Mouse (Mus musculus) embryonic facial prominence, embryonic 13.5 days (tissue): ENCODE results near the gene Orc3. TPM values are rescaled to one million over a fixed set of nuclear protein-coding genes. Genes with fewer than 3 reads are reported as not detected.

Experiments
- ATAC-seq: fragments of 200-750 bp; cut with Nextera tagmentation; 2 replicates; pipeline ENCODE4 v1.8.0; 2017; ENCODE audit warnings: low read depth; ENCODE audit not compliant: insufficient number of reproducible peaks, insufficient read depth, low FRiP score, low TSS enrichment
- H3K27ac ChIP-seq: fragments of 300-500 bp; sonication (generic); 2 replicates; pipeline ENCODE4 v1.5.1; 2015; ENCODE audit warnings: moderate library complexity, mild to moderate bottlenecking, inconsistent platforms
- H3K27me3 ChIP-seq: fragments of 300-500 bp; sonication (generic); 2 replicates; pipeline ENCODE4 v1.6.1; 2015; ENCODE audit warnings: mild to moderate bottlenecking, inconsistent platforms
- H3K36me3 ChIP-seq: fragments of 300-500 bp; sonication (generic); 2 replicates; pipeline ENCODE4 v1.6.1; 2015; ENCODE audit warnings: mild to moderate bottlenecking, inconsistent platforms
- H3K4me1 ChIP-seq: fragments of 300-500 bp; sonication (generic); 2 replicates; pipeline ENCODE4 v1.6.1; 2015; ENCODE audit warnings: inconsistent platforms
- H3K4me2 ChIP-seq: fragments of 300-500 bp; sonication (generic); 2 replicates; pipeline ENCODE4 v1.6.1; 2015; ENCODE audit warnings: moderate library complexity, mild to moderate bottlenecking, inconsistent platforms
- H3K4me3 ChIP-seq: fragments of 300-500 bp; sonication (generic); 2 replicates; pipeline ENCODE4 v1.5.1; 2015; ENCODE audit warnings: mild to moderate bottlenecking, inconsistent platforms
- H3K9ac ChIP-seq: fragments of 300-500 bp; sonication (generic); 2 replicates; pipeline ENCODE4 v1.6.1; 2015; ENCODE audit warnings: mild to moderate bottlenecking, inconsistent platforms
- H3K9me3 ChIP-seq: fragments of 300-500 bp; sonication (generic); 2 replicates; pipeline ENCODE4 v1.6.1; 2016; ENCODE audit warnings: inconsistent platforms
- WGBS: fragments of 180-500 bp; shearing (Covaris S2); methylation state at CpG from one replicate; pipeline ENCODE4 v1.1.7; 2015; ENCODE audit warnings: mixed read lengths; 5-methylcytosine and 5-hydroxymethylcytosine counted together
- polyA plus RNA-seq: library from polyadenylated mRNA; unstranded; fragments of >200 nt; fragmentation: Nextera tagmentation; extraction: Ambion mirVana; gene quantifications from 2 replicates; pipeline ENCODE4 v1.2.1, GENCODE M21; 2015

The Orc3 gene
- polyA plus RNA-seq, result 91.3 and 102 TPM in 2 replicates

DNA sequence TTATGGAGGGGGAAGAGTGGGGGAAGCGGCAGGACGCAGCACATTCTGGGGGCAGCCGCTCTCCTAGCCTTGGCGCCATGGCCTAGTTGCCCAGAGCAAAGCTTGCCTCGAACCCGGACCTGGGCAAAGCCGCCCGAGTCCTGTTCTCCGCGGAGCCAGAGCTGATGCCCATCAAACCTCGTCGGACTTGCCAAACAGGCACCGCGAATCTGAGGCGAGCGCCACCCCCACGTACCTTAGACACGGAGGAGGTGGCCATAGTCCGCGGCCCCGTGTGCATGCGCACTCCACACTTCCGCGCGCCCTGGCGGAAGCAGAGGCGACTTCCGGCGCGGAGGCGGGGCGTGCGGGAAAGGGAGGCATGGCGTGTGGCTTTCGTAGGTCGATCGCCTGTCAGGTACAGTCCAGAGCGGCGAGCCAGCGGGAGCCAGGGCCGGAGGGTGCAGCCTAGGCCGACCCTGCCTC is at the start of gene Orc3, which contains the start of gene Rars2:
Gene Orc3, minus strand, starts transcription at position 315 of the 465 bp plus-strand sequence.
Gene Rars2, plus strand, starts transcription at position 328 of the 465 bp plus-strand sequence.
- H3K9ac ChIP-seq, result peak within 1 kb of the TSS; percentile 89
- peak; percentile 98 for ATAC-seq
- H3K9me3 ChIP-seq, result no peaks in the 10 kb centered on the region
- H3K36me3 ChIP-seq, result peaks cover 7% of the 10 kb centered on the region
- H3K27me3 ChIP-seq, result no peaks in the 10 kb centered on the region
- WGBS, result under 1% methylated on average over 42 of the region's 42 CpGs
- peak within 1 kb of the TSS; percentile 94 for H3K27ac ChIP-seq
- peak within 1 kb of the TSS; percentile 72 for H3K4me2 ChIP-seq
- H3K4me1 ChIP-seq, result peaks cover 23% of the 10 kb centered on the region
- H3K4me3 ChIP-seq, result peak within 1 kb of the TSS; percentile 84

DNA sequence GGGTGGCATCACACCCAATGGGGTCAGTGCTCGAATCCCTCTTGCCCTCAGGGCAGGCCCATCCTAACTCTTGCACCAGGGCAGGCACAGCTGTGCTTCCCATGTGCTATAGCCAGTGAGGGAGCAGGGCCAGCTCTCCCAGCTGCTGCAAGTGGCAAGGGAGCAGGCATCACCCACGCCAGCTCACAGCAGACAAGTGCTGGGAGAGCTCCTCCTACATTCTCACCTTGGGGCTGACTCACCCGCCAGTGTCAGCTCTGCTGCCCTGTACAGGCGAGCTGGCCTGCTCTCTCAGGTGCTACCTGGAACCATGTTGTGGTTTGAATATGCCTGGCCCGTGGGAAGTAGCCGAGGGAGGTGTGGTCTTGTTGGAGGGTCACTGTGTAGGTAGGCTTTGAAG is 47.2 kb upstream of the Orc3 start:
- Histone ChIP-seq H3K27me3 (no peaks in the 10 kb centered on the region), H3K4me3 (no peak overlapping the region), H3K9ac (no peak overlapping the region), H3K4me1 (no peaks in the 10 kb centered on the region), H3K27ac (no peak overlapping the region), H3K9me3 (no peaks in the 10 kb centered on the region), H3K36me3 (peaks cover 88% of the 10 kb centered on the region), H3K4me2 (no peak overlapping the region)
- ATAC-seq, result no peak
- 91% methylated on average over 6 of the region's 6 CpGs for WGBS

DNA sequence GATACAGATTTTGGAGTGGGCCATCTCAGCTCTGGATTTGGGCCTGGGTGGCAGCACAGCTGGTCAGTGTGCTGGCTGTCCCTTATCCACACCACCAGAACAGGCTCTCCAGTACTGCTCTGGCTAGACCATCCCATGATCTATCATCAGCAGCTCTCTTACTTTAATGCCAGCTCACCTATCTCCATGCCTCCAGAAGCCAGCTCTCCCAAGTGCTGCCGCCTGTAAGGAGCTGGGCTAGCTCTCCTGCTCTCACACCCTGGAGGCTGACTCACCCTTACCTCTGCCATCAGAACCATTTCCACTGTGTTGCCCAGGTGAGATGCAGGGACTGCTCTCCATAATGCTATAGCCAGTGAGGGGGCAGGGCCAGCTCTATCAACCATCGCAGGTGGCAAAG is 46.8 kb upstream of the Orc3 start:
- no peak overlapping the region for H3K4me2 ChIP-seq
- no peaks in the 10 kb centered on the region for H3K9me3 ChIP-seq
- H3K4me3 ChIP-seq, result no peak overlapping the region
- no peak for ATAC-seq
- no peak overlapping the region for H3K27ac ChIP-seq
- peaks cover 88% of the 10 kb centered on the region for H3K36me3 ChIP-seq
- WGBS, result 94% methylated on average over 2 of the region's 2 CpGs
- no peaks in the 10 kb centered on the region for H3K27me3 ChIP-seq
- no peak overlapping the region for H3K9ac ChIP-seq
- no peaks in the 10 kb centered on the region for H3K4me1 ChIP-seq

DNA sequence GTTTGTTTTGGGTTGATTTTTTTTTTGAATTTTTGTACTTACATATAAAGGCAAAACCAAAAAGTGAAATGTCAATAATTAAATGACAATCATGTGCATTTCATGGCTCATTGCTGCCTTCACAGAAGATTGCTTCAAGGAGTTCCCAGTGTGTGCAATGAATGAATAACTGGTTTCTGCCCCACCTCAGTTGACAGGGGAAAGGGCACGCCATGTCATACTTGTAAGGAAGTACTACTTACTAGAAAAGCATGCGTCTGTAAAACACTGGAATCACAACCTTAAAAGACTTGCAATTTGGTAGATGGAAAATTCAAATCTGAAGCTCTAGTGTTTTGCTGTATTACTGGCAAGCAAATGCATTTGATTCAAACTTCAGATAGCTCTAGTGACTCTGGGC is 44.3 kb upstream of the Orc3 start:
- H3K27ac ChIP-seq, result no peak overlapping the region
- no peaks in the 10 kb centered on the region for H3K27me3 ChIP-seq
- H3K36me3 ChIP-seq, result peaks cover 88% of the 10 kb centered on the region
- no peak overlapping the region for H3K4me3 ChIP-seq
- H3K9me3 ChIP-seq, result no peaks in the 10 kb centered on the region
- H3K4me2 ChIP-seq, result no peak overlapping the region
- no peak overlapping the region for H3K9ac ChIP-seq
- 79% methylated on average over 2 of the region's 2 CpGs for WGBS
- H3K4me1 ChIP-seq, result no peaks in the 10 kb centered on the region
- no peak for ATAC-seq

DNA sequence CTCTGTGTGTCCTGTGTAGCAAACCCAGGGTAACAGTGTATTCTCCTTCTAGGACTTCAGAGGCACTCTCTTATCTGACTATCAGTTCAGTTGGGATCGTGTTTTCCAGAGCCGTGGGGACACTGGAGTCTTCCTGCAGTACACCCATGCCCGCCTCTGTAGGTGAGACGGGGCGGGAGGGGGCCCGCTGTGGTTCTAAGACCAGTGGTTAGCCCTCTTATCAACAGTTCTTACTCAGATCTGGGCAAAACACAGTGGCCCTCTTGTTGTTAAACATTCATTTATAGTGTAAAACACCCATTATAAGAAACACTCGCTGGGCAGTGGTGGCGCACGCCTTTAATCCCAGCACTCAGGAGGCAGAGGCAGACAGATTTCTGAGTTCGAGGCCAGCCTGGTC is 41.4 kb upstream of the Orc3 start:
- Histone ChIP-seq H3K27me3 (no peaks in the 10 kb centered on the region), H3K4me3 (no peak overlapping the region), H3K4me2 (no peak overlapping the region), H3K27ac (no peak overlapping the region), H3K4me1 (no peaks in the 10 kb centered on the region), H3K9ac (no peak overlapping the region), H3K9me3 (no peaks in the 10 kb centered on the region), H3K36me3 (peaks cover 81% of the 10 kb centered on the region)
- WGBS, result 95% methylated on average over 10 of the region's 10 CpGs
- ATAC-seq, result no peak

DNA sequence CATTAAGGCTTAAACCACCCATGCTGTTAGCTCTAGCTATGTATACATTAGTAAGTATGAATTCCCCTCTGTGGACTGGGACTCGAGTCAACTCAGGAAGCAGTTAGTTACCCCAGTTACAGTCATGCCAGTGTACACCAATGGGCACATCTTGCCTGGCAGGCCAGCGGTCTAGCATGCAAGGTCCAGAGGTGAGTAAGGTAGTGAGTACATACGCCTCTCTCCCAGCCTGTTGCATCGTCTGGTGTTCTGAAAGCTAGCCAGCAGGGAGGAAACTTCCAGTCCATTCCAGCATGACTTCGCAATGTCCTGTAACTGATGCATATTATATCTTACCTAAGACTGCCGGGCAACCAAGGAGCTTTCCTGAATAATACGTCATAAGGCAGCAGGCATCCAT is 38.4 kb upstream of the Orc3 start:
- Histone ChIP-seq H3K4me1 (no peaks in the 10 kb centered on the region), H3K27ac (no peak overlapping the region), H3K9ac (no peak overlapping the region), H3K4me2 (no peak overlapping the region), H3K36me3 (peaks cover 60% of the 10 kb centered on the region), H3K27me3 (no peaks in the 10 kb centered on the region), H3K4me3 (no peak overlapping the region), H3K9me3 (no peaks in the 10 kb centered on the region)
- WGBS, result 91% methylated on average over 7 of the region's 7 CpGs
- no peak for ATAC-seq

DNA sequence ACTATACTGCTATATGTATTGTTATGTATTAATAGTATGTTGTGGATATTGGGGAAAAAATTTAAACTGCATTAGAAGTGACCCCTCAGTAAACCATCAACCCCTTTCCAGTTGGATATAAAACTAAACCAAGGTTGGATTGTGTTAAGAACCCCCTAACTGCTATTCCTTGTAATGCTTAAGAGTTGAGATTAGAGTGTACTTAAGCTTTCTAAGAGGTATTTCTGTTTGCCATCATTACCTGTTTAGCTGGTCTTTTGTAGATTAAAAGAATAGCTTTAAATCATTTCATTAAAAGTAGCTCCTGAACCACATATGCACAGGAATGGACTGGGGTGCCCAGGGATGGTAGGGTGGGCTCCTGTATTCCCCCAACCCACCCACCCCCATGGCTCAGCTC is 30.0 kb upstream of the Orc3 start:
- Histone ChIP-seq H3K4me1 (no peaks in the 10 kb centered on the region; the same call in 1 of the 2 replicates), H3K27me3 (no peaks in the 10 kb centered on the region), H3K9me3 (no peaks in the 10 kb centered on the region), H3K27ac (no peak overlapping the region), H3K4me3 (no peak overlapping the region), H3K9ac (no peak overlapping the region), H3K4me2 (no peak overlapping the region), H3K36me3 (peaks cover 59% of the 10 kb centered on the region)
- ATAC-seq, result no peak

DNA sequence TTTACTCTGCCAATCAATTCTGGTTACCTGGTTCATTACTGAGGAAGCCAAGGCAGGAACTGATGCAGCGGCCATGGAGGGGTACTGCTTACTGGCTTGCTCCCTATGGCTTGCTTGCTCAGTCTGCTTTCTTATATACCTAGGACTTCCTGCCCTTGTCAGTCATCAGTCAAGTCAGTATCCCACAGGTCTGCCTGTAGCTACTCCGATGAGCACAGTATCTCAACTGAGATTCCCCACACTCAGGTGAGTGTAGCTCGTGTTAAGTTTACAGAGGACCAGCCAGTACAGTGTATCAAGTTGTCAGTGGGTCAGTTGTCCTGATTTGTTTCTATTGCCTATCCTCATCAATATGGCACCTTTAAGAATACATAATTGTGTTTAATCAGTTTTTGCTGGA is 26.0 kb upstream of the Orc3 start:
- Histone ChIP-seq H3K27ac (no peak overlapping the region), H3K4me1 (no peaks in the 10 kb centered on the region; the same call in 1 of the 2 replicates), H3K4me2 (no peak overlapping the region), H3K36me3 (peaks cover 40% of the 10 kb centered on the region), H3K4me3 (no peak overlapping the region), H3K9me3 (no peaks in the 10 kb centered on the region), H3K27me3 (no peaks in the 10 kb centered on the region), H3K9ac (no peak overlapping the region)
- 98% methylated on average over 3 of the region's 3 CpGs for WGBS
- no peak for ATAC-seq

DNA sequence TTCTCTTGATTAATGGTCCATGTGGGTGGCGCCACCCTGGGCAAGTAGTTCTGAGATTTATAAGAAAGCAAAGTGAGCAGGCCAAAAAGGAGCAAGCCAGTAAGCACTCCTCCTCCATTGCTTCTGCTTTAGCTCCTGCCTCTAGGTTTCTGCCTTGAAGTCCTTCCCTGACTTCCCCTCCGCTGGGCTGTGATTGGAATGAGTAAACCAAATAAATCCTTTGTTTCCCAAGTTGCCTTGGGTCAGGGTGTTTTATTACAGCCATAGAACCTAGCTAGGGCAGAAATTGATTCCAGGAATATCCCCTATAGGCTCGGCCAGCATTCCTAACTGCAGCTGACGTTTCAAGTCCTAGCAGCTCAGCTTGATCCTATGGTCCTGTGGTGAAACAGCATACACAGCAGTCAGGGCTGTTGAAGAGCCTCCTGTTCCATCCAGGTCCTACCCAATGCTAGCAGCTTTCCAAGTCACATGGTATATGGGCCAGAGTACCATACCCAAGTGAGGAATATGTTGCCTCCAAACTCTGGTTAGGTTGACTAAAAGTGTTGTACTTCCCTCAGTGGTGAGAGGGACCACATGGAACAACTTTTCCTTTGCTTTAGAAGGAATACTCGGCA is 25.1 kb upstream of the Orc3 start:
- no peak overlapping the region; the same call in 1 of the 2 replicates for H3K27ac ChIP-seq

DNA sequence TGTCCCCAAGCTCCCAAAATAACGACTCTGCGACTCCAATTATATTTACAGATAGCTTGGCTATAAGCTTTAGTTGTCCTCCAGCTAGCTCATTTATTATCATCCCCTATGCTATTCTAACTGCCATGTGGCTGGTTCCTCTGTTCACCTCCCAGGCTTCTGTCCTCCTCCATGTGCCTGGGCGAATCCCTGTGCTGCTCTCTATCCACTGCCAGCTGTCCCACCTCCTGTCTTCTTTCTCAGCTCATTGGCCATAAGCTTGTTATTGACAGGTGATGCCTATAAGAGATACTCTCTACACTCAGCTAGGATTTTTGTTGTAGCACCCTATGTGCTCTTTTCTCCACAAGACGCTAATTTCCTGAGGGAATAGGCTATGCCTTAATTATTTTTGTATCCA is 23.1 kb upstream of the Orc3 start:
- H3K27me3 ChIP-seq, result no peaks in the 10 kb centered on the region
- no peaks in the 10 kb centered on the region for H3K9me3 ChIP-seq
- H3K4me1 ChIP-seq, result no peaks in the 10 kb centered on the region; the same call in 1 of the 2 replicates
- H3K9ac ChIP-seq, result no peak overlapping the region
- H3K36me3 ChIP-seq, result peaks cover 51% of the 10 kb centered on the region
- H3K4me3 ChIP-seq, result no peak overlapping the region
- ATAC-seq, result no peak
- WGBS, result 89% methylated on average over 4 of the region's 4 CpGs
- no peak overlapping the region for H3K27ac ChIP-seq
- H3K4me2 ChIP-seq, result no peak overlapping the region

More for the DNA sequence above, 25.1 kb upstream of the Orc3 start:
- no peak for ATAC-seq
- 47% methylated on average over 5 of the region's 5 CpGs for WGBS
- Histone ChIP-seq H3K27me3 (no peaks in the 10 kb centered on the region), H3K4me1 (no peaks in the 10 kb centered on the region; the same call in 1 of the 2 replicates), H3K36me3 (peaks cover 45% of the 10 kb centered on the region), H3K4me2 (no peak overlapping the region), H3K9me3 (no peaks in the 10 kb centered on the region), H3K4me3 (no peak overlapping the region), H3K9ac (no peak overlapping the region)

DNA sequence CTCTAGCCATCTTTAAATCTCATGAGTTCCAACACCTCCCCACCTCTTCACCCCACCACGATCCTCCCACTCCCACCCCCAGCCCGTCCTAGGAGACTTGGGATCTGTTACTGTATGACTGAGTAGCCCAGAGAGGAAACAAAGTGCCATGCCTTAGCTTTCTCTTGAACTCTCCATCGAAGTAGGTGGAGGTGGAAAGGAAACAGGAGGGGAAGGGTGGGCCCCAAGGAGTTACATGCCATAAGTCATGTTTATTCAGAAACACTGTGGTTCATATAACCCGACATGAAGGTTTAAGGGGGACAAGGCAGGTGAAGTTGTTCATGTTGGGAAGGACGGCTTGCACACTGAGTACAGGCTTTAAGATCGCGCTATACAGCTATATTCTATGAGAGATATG is 22.6 kb upstream of the Orc3 start:
- no peak for ATAC-seq
- Histone ChIP-seq H3K9ac (no peak overlapping the region), H3K27ac (no peak overlapping the region), H3K4me3 (no peak overlapping the region), H3K27me3 (no peaks in the 10 kb centered on the region), H3K4me1 (no peaks in the 10 kb centered on the region; the same call in 1 of the 2 replicates), H3K36me3 (peaks cover 51% of the 10 kb centered on the region), H3K9me3 (no peaks in the 10 kb centered on the region), H3K4me2 (no peak overlapping the region)
- WGBS, result 94% methylated on average over 7 of the region's 7 CpGs

DNA sequence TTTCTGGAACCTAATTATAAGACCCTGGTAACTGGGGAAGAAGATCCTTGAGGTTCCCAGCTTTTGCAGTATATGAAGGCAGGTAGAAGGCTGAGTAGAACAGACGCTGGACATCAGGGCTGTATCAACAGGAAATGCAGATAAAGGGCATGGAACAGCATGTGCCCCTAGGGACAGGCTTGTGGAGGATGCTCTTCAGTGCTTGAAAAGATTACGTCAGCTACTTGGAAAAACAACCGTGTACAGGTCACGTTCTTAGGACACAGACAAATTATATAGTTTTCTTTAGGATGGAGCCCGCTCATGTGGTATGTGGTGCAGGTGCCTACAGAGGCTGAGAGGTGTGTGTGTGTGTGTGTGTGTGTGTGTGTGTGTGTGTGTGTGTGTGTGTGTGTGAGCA is 21.3 kb upstream of the Orc3 start:
- peaks cover 49% of the 10 kb centered on the region for H3K36me3 ChIP-seq
- H3K9ac ChIP-seq, result no peak overlapping the region
- no peak overlapping the region for H3K4me2 ChIP-seq
- no peaks in the 10 kb centered on the region for H3K9me3 ChIP-seq
- H3K4me1 ChIP-seq, result no peaks in the 10 kb centered on the region; the same call in 1 of the 2 replicates
- H3K27ac ChIP-seq, result no peak overlapping the region
- 81% methylated on average over 5 of the region's 5 CpGs for WGBS
- H3K4me3 ChIP-seq, result no peak overlapping the region
- no peak for ATAC-seq
- H3K27me3 ChIP-seq, result no peaks in the 10 kb centered on the region
